Mouse (Mus musculus): ENCODE results near the gene Krt8.
"Not testable (repeated sequence)": the region's sequence is repeated elsewhere in the genome, so short reads cannot be mapped to it uniquely, and the experiment has no call there.

The Krt8 gene

DNA sequence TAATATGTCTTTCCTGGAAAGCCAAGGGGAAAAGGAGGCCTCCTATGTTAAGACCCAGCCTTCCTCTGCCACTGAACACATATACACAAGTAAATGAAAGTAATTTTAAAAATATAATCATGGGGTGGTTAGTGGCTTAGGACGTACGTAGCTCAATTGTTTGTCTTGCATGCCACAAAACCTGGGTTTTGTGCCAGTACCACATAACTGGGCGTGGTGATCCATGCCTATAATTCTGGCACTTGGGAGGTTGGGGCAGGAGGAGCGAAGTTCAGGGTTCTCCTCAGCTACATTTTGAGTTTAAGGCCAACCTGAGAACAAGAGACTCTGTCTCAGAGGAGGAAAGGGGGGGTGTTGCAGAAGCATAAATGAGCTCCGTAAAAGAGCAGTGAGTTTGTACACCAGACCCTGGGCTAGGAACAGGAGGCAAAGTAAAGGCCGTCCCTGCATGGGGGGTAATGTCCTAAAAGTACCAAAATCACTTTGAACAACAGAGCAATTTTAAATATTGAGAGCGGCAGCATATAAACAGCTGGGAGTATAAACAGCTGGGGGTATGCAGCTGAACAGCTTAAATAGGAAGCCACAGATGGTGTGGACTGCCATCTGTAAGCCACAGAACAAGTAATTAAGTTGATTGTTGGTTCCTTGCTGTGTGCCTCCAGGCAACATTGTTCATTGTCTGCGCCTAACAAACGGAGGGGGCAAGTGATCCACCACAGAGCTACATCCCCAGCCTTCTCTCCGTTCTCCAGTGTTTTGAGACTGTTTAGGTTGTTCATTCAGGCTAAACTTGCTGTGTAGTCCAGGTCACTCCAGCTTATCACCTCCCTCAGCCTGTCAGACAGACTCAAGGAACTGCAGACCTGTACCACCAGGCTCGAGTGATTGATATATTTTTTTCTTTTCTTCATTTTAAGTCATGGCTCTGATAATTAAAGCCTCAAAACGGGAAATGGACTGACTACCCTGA lies 3.1 kb upstream of the Krt8 start:
- no peak for DNase-seq (ENCODE audit: low read depth, low spot score)

DNA sequence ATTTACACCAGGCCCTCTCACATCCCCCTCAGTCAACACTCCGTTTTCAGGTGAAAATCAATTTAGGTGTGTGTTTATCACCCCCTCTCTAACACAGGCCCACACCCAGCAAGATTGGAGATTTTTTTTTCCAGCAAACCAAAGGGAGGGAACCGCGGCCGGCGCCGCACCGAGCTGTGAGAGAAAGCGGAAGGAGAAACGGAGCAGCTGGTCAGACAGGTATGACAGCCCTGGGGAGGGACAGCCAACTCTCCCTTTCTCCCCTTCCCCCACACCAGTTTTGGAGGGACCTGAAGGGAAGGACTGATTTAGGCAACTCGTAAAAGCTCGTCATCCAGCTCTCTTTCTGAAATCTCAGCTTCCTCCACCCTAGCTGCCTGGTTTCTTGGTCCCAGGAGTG lies 2.0 kb upstream of the Krt8 start:
- DNase-seq (ENCODE audit: low read depth, low spot score): no peak

DNA sequence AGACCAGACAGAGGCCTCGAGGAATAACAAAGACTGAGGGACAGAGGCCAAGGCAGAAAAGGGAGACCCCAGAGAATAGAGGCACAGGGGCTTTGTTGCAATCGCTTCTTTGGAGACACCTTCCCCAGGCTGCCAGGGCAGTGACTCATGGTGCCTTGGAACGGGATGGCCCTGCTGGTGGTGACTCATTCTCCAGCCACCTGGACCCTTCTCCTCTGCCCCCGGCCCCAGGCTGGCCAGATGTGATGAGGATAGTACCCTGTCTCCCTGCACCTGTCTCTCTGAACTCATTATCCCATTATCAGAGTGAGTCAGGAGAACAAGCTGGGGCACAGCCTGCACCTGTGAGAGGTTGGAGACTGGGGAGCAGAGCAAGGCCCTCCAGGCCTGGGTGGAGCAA lies 1.0 kb upstream of the Krt8 start:
- DNase-seq (ENCODE audit: low read depth, low spot score): no peak

DNA sequence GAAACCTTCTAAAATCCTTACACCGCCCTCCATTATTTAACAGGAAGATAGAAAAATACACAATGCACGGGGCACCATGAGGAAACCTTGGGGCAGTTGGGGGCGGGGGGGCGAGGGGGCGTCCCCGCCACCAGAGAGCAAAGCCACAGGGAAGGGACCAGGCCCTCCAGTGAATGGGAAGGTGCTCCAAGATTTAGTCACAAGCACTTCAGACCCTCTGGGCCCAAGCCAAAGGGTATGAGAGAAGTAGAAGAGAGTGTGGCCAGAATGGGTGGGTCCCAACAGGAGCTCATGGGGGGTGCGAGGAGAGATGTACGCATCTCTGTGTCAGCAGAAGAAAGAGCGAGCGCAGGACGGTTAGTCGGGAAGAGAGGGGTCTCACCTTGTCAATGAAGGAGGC lies 766 bp downstream of the Krt8 start:
- DNase-seq (ENCODE audit: low read depth, low spot score): no peak

DNA sequence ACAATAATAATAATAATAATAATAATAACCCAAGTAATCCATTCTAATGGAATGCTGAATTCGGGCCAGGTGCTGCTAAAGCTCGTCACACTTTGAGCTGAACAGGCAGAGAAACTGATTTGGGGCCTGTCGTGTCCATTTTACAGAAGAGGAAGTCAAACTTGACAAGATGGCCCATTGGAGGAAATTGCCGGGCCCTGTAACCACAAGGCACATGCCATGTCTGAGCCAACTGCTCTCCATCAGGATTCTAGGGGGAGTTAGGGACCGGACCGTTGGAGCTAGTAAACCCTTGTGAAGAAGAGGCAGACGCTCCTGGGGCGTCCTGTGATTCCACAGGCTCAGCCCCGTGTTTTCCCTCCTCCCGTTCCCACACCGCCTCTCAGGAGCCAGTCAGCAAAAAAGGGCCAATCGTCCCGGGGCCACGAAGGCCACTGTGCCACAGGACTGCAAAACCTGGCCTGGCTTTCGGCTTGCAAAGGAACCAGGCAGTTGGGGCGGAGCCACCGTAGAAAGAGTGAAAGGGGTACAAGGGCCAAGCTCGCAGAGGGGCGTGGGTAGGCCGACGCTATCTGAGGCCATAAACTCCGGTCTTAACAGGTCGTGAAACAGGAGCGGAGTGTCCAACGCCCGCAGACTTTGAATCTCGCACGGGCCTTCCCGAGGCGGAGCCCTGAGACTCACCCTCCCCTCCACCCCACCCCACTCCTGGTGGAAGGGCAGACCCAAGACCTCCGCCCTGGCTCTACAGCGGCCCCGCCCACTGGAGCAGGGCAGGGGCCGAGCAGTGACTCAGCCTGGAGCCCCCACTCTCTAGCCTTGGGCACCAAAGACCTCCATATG lies 1.4 kb downstream of the Krt8 start:
- no peak for DNase-seq (ENCODE audit: low read depth, low spot score)

DNA sequence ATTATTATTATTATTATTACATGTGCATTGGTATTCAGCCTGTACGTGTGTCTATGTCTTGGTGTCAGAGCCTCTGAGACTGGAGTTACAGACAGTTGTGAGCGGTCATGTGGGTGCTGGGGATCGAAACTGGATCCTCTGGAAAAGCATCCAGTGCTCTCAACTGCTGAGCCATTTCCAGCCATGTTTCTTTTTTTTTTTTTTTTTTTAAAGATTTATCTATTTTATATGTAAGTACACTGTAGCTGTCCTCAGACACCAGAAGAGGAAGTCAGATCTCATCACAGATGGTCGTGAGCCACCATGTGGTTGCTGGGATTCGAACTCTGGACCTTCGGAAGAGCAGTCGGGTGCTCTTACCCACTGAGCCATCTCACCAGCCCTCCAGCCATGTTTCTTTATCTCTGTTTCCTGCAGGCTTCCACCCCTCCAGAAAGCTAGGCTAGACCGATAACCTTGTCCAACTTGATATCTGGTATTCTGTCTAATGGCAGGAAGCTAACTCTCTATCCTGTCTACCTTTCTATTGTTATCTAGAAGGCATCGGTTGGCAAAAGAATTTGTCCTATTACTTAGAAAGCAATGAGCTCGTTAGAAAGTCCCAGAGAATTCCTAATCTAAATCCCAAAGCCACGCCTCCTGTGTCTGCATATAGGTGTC lies 4.5 kb downstream of the Krt8 start:
- no peak for DNase-seq (ENCODE audit: low read depth, low spot score)

DNA sequence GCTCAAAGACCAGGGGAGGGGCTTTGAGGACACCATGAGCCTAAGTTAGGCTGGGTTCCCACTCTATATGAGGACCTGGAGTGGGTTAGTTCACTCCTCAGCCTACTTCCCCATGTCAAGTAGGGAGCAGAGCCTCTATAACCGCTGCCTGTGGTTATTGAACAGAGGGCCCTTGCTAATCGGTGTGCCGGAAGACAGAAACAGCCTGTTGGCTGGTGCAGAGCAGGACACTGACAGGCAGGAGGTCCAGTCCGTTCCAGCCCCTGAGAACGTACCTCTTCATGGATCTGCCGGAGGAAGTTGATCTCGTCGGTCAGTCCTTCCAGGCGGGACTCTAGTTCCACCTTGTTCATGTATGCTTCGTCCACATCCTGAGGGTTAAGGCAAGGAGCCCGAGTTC lies 5.1 kb downstream of the Krt8 start:
- no peak for DNase-seq (ENCODE audit: low read depth, low spot score)

DNA sequence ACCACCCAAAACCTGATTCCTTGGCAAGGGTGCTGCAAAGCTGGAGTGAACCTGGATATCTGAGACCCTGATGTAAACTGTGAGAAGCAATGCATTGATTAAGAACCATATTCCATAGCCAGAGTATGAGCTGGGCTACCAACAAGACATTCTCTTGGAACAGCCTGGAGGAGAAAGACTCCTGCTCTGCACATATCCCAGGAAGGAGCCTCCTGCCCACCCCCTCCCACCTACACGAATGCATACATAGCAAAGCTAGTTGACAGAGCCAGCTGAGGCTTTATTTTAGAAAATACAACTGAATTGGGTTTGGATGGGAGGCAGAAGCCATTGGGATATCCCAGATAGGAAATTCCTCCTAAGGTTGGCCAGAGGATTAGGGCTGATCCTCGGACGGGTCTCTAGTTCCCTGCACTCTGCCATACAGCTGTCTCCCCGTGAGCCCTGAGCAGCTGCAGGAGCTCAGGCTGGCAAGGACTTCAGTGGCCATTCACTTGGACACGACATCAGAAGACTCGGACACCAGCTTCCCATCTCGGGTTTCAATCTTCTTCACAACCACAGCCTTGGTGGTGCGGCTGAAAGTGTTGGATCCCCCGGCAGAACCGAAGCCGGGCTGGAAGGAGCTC lies 7.7 kb downstream of the Krt8 start:
- DNase-seq (ENCODE audit: low read depth, low spot score): not testable (repeated sequence)

DNA sequence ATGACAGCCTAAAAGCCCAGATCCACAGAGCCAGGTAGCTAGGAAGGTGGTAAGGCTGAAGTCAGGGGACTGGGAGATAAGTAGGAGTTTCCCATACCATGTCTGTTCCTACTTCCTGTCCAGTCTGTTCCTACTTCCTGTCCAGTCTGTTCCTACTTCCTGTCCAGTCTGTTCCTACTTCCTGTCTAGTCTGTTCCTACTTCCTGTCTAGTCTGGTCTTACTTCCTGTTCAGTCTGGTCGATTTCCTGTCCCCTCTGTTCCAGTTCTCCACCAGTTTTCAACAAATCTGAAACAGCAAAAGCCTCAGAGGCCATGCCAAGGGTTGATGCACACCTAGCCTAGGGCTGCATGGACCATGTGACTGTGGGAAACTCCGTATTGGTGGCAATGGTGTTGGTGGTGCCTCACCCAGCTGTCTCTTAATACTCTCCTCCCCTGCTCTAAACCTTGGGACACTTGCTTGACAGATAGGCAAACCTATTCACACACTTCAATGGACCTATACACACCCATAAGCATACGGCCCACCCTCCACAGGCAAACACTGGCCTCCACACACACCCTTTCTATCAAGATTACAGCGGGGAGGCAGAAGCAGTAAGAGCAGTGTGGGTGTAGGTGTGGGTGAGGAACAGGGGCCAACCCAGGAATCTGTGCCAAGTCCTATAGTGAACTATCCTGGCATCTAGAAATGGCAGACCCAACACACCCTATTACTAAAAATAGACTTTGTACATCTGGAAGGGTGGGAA lies 8.6 kb downstream of the Krt8 start:
- no peak for DNase-seq (ENCODE audit: low read depth, low spot score)

DNA sequence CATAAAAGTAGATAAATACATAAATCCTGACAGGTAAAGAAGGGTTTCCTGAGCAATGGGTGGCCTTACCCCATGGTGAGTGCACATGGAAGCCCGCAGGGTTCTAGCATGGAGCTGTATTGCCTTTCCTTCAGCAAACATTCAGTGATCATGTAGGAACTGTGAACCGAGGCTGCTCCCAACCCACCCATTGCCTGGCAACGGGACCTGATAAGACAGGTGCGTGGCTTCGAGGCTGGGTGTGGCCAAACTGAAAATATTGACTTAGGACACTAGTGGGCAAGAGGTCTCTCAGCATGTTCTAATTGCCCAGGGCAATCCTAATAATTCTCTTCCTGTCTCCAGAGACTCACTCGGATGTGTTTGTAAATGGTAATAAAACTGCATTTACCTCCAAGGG lies 9.9 kb downstream of the Krt8 start:
- no peak for DNase-seq (ENCODE audit: low read depth, low spot score)

DNA sequence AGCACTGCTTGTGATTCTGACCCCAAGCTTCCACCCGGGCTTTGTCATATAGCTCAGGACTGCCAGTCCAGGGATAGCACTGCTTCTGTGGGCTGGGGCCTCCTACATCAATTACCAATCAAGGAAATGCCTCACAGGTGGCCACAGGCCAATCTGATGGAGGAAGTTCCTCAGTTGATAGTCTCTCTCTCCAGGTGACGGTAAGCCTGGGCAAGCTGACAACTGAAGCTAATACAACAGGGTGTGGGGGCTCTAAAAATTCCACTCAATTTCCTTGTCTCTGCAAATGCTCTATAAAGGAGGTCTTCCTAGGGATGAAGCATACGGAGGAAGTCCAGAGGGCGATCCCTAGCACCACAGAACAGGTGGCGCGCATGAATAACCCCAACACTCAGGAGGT lies 13.3 kb downstream of the Krt8 start:
- no peak for DNase-seq (ENCODE audit: low read depth, low spot score)

DNA sequence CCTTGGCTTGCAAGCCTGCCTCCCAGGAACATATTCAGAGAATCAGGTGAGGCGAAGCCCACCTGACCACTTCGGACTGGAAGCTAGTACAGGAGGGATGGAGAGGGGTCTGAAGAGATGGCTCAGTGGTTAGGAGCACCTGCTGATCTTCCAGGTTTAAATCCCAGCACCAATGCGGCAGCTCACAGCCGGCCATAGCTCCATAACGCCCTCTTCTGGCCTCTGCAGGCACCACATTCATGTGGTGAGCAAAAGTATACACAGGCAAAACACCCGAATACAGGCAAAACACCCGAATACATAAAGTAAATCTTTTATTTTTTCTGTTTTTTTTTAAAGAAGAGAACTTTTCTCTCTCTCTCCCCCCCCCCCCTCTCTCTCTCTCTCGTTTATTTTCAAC lies 15.6 kb downstream of the Krt8 start:
- DNase-seq (ENCODE audit: low read depth, low spot score): no peak

DNA sequence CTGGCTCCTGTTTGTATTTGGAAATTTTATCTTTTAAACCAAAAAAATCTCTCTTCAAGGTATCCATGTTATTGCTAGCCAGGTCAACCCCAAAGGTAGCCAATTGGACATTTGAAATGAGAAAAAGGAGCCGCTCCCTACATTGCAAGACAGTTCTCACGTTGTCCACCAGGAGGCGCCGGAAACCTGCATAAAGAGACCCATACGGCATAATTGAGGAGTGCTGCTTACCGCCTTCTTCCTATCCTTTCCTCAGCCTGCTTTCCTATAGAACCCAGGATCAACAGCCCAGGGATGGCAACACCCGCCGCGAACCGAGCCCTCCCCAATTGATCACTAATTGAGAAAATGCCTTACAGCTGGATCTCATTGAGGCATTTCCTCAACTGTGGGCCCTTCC lies 16.2 kb downstream of the Krt8 start:
- DNase-seq (ENCODE audit: low read depth, low spot score): peak; percentile 72

DNA sequence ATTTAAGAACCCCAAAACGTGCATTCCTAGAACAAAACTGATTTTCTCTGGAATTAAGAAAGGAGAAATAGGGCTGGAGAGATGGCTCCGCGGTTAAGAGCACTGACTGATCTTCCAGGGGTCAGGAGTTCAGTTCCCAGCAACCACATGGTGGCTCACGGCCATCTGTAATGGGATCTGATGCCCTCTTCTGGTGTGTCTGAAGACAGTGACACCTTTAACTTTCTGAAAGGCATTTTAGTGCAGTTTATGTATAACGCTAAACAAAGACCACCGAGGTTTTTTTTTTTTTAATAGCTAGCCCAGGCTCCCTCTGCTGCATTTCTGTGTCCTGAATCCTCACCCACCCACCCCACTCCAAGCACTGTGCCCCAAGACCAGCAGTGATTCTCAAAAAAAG lies 19.5 kb downstream of the Krt8 start:
- DNase-seq (ENCODE audit: low read depth, low spot score): no peak

DNA sequence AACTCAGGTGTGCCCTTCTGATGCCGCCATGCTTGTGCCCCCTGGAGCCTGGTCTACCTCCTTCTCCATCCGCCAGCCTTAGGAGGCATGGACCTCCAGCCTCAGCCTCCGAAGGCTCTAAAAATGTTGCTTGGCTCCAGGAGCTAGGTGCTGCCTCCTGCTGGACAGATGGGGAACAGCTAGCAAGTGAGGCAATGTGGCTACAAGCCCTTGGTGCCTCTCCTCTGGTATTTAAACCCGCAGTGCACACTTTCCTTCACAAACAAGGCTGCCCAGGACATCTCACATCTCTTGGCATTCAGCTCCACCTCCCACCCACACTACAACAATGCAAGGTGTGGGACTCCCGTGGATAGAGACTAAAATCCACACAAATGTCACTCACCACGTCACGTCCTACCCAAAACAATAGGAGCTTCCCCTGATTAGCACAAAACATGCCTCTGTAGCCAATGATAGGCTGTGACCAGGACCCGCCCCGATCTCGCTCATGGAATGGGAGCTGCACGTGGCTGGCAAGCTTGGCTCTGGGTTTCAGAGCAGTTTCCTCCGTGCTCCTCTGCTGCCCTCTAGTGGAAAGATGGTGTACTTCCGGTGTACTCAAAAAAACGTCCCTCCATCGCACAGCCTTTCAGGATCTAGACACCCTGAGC lies 20.2 kb downstream of the Krt8 start:
- peak; percentile 85 for DNase-seq (ENCODE audit: low read depth, low spot score)

DNA sequence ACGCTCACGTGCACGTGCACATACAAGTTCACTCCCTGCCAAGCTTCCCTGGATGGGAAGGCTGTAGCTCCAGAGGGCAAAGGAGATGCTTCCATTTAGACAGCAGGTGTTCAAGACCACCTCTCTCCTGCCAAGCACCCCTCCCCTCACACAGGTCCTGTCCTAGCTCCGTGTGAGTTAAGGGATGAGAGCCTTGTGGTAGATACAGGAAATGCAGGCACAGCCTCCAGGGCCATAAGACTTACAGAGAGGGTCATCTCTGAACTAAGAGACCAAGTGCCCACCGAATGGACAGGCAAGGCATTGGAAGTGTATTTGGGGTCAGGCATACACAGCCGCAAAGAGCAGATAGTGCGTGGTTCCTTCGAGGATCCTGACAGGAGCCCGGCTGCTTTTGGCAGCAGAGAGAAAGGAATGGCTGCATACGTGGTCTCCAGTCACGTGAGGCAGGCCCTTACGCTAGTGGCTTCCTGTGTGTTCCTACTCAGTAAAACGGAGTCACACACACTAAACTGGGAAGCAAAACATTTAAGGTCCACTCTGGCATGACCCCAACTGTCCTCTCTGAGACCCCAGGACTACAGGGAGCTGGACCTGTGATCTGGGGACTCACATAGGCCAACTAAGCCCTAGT lies 20.9 kb downstream of the Krt8 start:
- no peak for DNase-seq (ENCODE audit: low read depth, low spot score)

DNA sequence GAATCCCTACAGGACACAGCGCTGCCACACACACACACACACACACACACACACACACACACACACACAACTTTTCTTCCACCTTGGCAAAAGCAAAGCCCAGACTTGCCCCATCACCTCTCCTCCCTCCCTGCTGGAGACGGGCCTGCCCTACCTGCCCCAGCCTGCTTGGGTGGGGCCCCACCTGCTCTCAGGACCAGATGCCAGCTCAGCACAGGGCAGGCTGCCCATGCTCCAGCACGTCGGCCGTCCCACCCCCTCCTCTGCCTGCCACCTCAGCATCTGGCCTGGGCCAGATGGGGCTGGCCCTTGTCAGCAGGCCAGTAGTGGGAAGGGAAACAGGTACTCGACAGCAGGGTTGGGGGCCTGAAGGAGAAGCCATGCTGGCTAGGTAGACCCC lies 23.4 kb downstream of the Krt8 start:
- DNase-seq (ENCODE audit: low read depth, low spot score): no peak

DNA sequence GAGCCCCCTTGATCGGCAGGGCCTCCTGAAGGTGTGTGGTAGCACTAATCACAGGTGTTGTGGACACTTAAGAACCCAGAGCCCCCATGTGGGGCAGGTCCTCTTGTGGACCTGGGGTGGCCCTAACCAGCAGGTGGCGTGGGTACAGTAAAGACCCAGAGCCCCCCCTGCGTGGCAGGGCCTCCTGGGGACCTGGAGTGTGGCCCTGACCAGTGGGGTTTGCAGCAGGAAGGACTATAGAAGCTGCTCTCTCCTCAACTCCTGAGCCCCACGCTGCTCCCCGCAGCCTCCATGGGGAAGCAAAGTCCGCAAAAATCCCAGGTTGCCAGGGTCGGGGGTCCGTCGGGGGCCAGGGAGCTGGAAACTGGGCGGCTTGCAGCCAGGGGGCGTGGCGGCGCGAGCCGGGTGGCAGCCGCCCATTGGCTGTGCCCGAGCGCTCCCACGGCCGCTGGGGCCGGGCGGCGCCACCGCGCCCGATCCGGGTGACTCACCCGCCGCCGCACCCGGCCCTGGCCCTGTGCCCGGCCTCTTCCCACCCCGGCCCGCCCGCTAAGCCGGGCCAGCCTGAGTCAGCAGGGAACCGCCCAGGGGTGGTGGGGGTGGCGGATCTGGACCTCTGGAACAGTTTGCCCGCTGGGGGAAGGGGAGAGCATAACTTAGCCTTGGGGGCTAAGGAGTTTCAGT lies 27.1 kb downstream of the Krt8 start:
- DNase-seq (ENCODE audit: low read depth, low spot score): peak; percentile 79

DNA sequence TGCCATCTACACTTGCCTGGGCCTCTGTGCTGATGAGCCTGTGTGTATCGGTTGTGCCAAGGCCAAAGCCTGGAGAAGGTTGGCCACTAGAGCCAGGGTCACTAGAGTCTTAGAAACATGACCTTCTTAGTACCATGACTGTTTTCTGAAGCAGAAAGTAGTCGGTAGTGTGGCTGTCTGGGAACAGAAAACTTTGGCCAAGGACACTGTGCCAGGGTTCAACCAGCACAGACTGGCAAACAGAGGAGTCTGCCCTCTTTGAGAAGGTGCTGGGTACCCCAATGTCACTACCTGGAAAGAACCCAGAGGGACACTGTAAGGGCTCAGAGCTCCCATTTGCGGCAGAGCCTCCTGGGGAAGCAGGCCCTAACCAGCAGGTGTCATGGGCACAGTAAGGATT lies 27.6 kb downstream of the Krt8 start:
- no peak for DNase-seq (ENCODE audit: low read depth, low spot score)

Data from CD4-positive helper T cell, adult 2 months (primary cell).